Mouse (Mus musculus): ENCODE results near the gene Myo7a. TPM values are rescaled to one million over a fixed set of nuclear protein-coding genes. Genes with fewer than 3 reads are reported as not detected.

The Myo7a gene
- polyA plus RNA-seq, 1 experiment from 2014 or later, result 22.8 TPM

DNA sequence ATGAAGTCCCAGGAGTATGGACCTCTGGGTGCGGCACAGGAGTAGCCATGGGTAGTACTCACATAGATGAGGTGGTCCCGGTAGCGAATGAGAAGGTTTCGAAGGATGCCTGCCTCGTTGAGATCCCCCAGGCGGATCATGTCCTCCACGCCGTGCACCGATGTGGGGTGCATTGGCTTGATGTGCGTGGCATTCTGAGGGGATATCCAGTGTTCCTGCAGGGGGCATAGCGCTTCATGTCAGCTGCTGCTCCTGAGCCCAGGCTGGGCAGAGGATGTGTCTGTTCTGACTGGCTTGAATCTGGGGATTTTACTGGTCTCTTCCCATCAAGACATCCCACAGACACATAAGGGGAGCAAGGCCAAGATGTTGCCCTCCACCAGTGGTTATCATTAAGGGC is 16.8 kb downstream of the Myo7a start:
- peaks cover 3% of the 10 kb centered on the region for H3K36me3 ChIP-seq (ENCODE audit: control insufficient read depth, insufficient read depth, low read length)
- WGBS, result 95% methylated on average over 11 of the region's 11 CpGs
- no peak overlapping the region for H3K4me3 ChIP-seq (ENCODE audit: low read depth, low read length)
- H3K9me3 ChIP-seq (replicated peaks; ENCODE audit: control insufficient read depth, low read length, poor library complexity, severe bottlenecking), result no peaks in the 10 kb centered on the region
- peak overlapping the region; percentile 56 for H3K9ac ChIP-seq (ENCODE audit: low read depth, low read length)
- ATAC-seq, result peak; percentile 37; the same call in 1 of the 2 replicates
- peaks cover 5% of the 10 kb centered on the region; the same call in 1 of the 2 replicates for H3K4me1 ChIP-seq (ENCODE audit: control insufficient read depth, insufficient read depth, low read length)
- no peaks in the 10 kb centered on the region for H3K27me3 ChIP-seq (ENCODE audit: control insufficient read depth, insufficient read depth, low read depth, low read length)
- H3K27ac ChIP-seq (ENCODE audit: low read length), result peak overlapping the region; percentile 56; the same call in 1 of the 2 replicates
- peak overlapping the region; percentile 55 for H3K4me2 ChIP-seq (ENCODE audit: low read length)

DNA sequence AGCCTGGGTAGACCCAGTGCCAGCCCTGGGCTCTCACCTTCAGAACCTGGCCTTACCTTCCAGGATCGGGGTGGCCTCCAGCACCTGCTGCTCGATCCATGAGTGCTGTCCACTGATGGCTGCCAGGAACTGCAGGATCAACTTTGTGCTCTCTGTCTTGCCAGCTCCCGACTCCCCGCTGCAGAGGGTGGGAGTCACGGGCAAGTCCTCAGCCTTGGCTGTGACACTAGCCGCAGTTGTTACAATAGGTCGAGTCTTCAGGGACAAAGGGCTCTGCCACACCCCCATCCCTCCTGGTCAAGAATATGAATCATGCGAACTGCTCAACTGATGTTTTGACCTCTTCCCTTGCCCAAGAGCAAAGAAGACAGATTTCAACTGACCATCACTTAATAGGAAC is 21.8 kb downstream of the Myo7a start:
- H3K4me1 ChIP-seq (ENCODE audit: control insufficient read depth, insufficient read depth, low read length), result peaks cover 2% of the 10 kb centered on the region; the same call in 1 of the 2 replicates
- H3K4me2 ChIP-seq (ENCODE audit: low read length), result no peak overlapping the region
- no peak overlapping the region for H3K9ac ChIP-seq (ENCODE audit: low read depth, low read length)
- no peak for ATAC-seq
- H3K36me3 ChIP-seq (ENCODE audit: control insufficient read depth, insufficient read depth, low read length), result peaks cover 11% of the 10 kb centered on the region
- H3K4me3 ChIP-seq (ENCODE audit: low read depth, low read length), result no peak overlapping the region
- no peaks in the 10 kb centered on the region for H3K27me3 ChIP-seq (ENCODE audit: control insufficient read depth, insufficient read depth, low read depth, low read length)
- 90% methylated on average over 8 of the region's 8 CpGs for WGBS
- H3K9me3 ChIP-seq (replicated peaks; ENCODE audit: control insufficient read depth, low read length, poor library complexity, severe bottlenecking), result no peaks in the 10 kb centered on the region
- H3K27ac ChIP-seq (ENCODE audit: low read length), result no peak overlapping the region

DNA sequence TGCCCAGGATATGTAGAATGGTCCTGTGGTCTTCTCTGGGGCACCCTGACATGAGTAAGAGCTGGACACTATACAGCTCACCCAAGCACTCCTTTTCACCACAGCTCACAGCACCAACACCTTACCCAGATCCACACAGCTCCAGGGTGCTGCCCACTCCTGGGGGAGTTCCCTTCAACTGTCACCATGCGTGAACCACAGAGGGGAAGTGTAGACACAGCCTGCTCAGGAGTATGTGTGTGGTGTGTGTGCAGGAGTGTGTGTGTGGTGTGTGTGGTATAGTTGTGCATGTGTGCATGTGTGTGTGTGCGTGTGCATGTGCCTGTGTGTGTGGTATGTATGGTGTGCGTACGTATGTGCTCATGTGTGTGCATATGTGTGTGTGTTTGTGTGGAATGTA is 23.5 kb downstream of the Myo7a start:
- ATAC-seq, result no peak
- 96% methylated on average over 4 of the region's 4 CpGs for WGBS
- no peak overlapping the region for H3K9ac ChIP-seq (ENCODE audit: low read depth, low read length)

DNA sequence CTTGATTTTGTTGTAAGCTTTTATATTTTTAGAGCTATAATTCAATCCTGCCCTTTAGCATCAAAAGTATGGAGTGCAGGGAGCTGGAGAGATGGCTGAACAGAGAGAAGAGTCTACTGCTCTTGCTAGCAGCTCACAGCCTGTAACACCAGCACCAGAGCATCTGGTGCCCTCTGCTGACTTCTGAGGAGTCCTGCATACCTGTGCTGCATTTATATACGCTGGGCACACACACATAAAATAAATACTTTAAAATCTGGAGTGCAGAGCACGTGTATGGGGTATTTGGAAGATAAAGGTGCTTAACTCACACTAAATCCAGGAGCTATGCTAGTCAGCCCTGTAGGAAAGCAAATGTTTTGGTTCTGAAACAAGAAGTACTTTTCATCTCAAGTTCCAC is 33.0 kb downstream of the Myo7a start:
- no peak overlapping the region for H3K4me3 ChIP-seq (ENCODE audit: low read depth, low read length)
- H3K9ac ChIP-seq (ENCODE audit: low read depth, low read length), result no peak overlapping the region
- no peaks in the 10 kb centered on the region for H3K36me3 ChIP-seq (ENCODE audit: control insufficient read depth, insufficient read depth, low read length)
- H3K9me3 ChIP-seq (replicated peaks; ENCODE audit: control insufficient read depth, low read length, poor library complexity, severe bottlenecking), result no peaks in the 10 kb centered on the region
- H3K27ac ChIP-seq (ENCODE audit: low read length), result no peak overlapping the region
- ATAC-seq, result no peak
- H3K4me2 ChIP-seq (ENCODE audit: low read length), result no peak overlapping the region
- H3K27me3 ChIP-seq (ENCODE audit: control insufficient read depth, insufficient read depth, low read depth, low read length), result no peaks in the 10 kb centered on the region
- WGBS, result 40% methylated on average over 2 of the region's 2 CpGs
- no peaks in the 10 kb centered on the region for H3K4me1 ChIP-seq (ENCODE audit: control insufficient read depth, insufficient read depth, low read length)

More for the DNA sequence above, 23.5 kb downstream of the Myo7a start:
- Histone ChIP-seq H3K4me1 (ENCODE audit: control insufficient read depth, insufficient read depth, low read length) (no peaks in the 10 kb centered on the region), H3K9me3 (replicated peaks; ENCODE audit: control insufficient read depth, low read length, poor library complexity, severe bottlenecking) (no peaks in the 10 kb centered on the region), H3K27ac (ENCODE audit: low read length) (no peak overlapping the region), H3K4me3 (ENCODE audit: low read depth, low read length) (no peak overlapping the region), H3K4me2 (ENCODE audit: low read length) (no peak overlapping the region), H3K27me3 (ENCODE audit: control insufficient read depth, insufficient read depth, low read depth, low read length) (no peaks in the 10 kb centered on the region), H3K36me3 (ENCODE audit: control insufficient read depth, insufficient read depth, low read length) (peaks cover 11% of the 10 kb centered on the region)

DNA sequence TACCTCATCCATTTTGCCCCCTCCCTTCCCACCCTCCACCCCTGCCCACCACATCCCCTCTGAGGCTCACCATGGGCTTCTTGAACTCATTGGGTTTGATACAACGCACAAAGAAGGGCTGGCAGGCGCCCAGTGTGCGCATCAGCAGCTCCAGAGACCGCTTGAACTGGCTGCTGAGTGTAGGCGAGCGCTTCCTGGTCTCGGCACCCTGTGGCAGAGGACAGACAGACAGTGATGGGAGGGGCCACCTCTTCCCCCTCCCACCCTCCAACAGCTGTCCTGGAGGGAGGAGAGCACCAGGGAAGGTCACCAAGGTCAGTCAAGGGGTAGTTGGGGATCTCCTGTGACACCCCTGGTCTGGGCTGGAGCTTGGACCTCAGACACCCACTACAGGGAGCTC is 34.0 kb downstream of the Myo7a start:
- 75% methylated on average over 7 of the region's 7 CpGs for WGBS

DNA sequence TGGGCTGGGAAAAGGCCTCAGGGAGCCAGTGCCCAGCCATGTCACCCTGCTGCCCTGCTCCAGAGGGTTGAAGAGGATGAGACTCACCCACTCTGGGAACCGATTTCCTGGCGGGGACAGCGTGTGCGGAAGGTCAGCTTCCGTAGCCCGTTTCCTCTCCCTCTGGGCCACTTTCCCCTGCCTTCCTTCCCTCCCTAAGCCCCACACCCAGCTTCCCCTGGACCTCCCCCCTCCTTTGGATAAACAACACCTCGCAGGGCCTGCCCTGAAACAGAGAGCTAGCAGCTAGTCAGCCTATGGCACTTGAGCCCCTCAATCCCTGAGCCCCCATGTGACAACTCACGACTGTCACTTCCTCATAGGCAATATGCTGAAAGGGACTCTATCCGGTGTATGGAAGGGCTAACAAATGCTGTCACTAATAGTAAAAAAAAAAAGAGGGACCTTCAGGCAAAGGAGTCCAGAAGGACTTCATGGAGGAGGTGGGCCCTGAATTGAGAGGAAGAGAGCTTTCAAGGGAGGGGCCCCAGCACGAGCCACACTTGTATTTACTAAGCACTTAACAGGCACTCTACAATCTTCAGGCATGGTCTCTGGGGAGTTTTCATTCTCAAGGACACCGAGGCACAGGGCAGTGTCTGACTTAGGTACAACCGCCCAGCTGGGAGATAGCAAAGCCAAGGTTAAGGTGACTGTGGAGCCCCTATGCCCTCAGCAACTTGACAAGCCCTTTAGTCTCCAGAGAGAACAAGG is 34.6 kb downstream of the Myo7a start:
- Histone ChIP-seq H3K4me3 (ENCODE audit: low read depth, low read length) (no peak overlapping the region), H3K9ac (ENCODE audit: low read depth, low read length) (no peak overlapping the region), H3K4me2 (ENCODE audit: low read length) (no peak overlapping the region), H3K27me3 (ENCODE audit: control insufficient read depth, insufficient read depth, low read depth, low read length) (no peaks in the 10 kb centered on the region), H3K36me3 (ENCODE audit: control insufficient read depth, insufficient read depth, low read length) (no peaks in the 10 kb centered on the region), H3K9me3 (replicated peaks; ENCODE audit: control insufficient read depth, low read length, poor library complexity, severe bottlenecking) (no peaks in the 10 kb centered on the region), H3K27ac (ENCODE audit: low read length) (no peak overlapping the region), H3K4me1 (ENCODE audit: control insufficient read depth, insufficient read depth, low read length) (no peaks in the 10 kb centered on the region)
- 61% methylated on average over 12 of the region's 12 CpGs for WGBS
- ATAC-seq, result no peak

More for the DNA sequence above, 34.0 kb downstream of the Myo7a start:
- no peak overlapping the region for H3K4me3 ChIP-seq (ENCODE audit: low read depth, low read length)
- no peaks in the 10 kb centered on the region for H3K36me3 ChIP-seq (ENCODE audit: control insufficient read depth, insufficient read depth, low read length)
- H3K4me1 ChIP-seq (ENCODE audit: control insufficient read depth, insufficient read depth, low read length), result no peaks in the 10 kb centered on the region
- H3K9ac ChIP-seq (ENCODE audit: low read depth, low read length), result no peak overlapping the region
- ATAC-seq, result no peak
- H3K27me3 ChIP-seq (ENCODE audit: control insufficient read depth, insufficient read depth, low read depth, low read length), result no peaks in the 10 kb centered on the region
- H3K9me3 ChIP-seq (replicated peaks; ENCODE audit: control insufficient read depth, low read length, poor library complexity, severe bottlenecking), result no peaks in the 10 kb centered on the region
- H3K27ac ChIP-seq (ENCODE audit: low read length), result no peak overlapping the region
- H3K4me2 ChIP-seq (ENCODE audit: low read length), result no peak overlapping the region

DNA sequence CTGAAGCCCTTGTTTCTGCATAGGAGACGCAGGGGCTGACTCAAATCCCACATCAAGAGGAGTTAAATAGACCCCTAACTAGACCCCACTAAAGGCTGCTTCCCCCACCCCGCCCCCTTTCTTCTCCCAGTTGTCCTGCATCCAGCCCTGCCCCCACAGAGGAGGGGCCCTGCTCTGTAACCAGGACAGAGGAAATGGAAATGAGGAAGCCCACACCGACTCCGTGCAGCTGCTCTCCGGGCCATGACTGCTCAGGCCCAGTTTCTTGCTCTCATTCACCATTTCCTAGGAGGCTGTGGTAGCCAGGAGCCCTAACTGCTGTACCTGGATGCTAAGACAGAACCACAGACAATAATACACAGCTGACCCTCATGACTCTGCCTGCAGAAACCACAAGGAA is 36.9 kb downstream of the Myo7a start:
- H3K27ac ChIP-seq (ENCODE audit: low read length), result no peak overlapping the region
- H3K9ac ChIP-seq (ENCODE audit: low read depth, low read length), result no peak overlapping the region
- no peaks in the 10 kb centered on the region for H3K27me3 ChIP-seq (ENCODE audit: control insufficient read depth, insufficient read depth, low read depth, low read length)
- H3K36me3 ChIP-seq (ENCODE audit: control insufficient read depth, insufficient read depth, low read length), result peaks cover 3% of the 10 kb centered on the region; the same call in 1 of the 2 replicates
- no peak overlapping the region for H3K4me2 ChIP-seq (ENCODE audit: low read length)
- H3K4me1 ChIP-seq (ENCODE audit: control insufficient read depth, insufficient read depth, low read length), result no peaks in the 10 kb centered on the region
- H3K4me3 ChIP-seq (ENCODE audit: low read depth, low read length), result no peak overlapping the region
- H3K9me3 ChIP-seq (replicated peaks; ENCODE audit: control insufficient read depth, low read length, poor library complexity, severe bottlenecking), result no peaks in the 10 kb centered on the region
- WGBS, result 7% methylated on average over 5 of the region's 5 CpGs
- no peak for ATAC-seq

DNA sequence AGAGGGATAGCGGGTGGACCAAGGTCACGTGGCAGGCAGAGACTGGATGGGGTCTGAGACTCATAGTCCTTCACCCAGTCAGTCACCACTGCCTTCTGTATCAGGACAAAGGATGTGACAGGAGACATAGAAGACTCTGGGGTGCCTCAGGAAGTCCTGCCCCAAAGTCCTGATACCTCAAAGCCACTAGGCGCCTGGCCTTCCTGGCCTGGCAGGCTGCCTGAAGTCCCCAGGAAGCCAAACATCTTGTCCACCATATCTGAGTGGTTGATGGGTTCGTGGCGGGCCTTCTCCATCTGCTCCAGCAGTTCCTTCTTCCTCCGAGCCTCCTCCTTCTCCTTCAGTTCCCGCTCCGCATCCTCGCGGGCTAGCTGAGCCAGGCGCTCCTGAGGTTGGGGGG is 41.9 kb downstream of the Myo7a start:
- Histone ChIP-seq H3K27me3 (ENCODE audit: control insufficient read depth, insufficient read depth, low read depth, low read length) (no peaks in the 10 kb centered on the region), H3K36me3 (ENCODE audit: control insufficient read depth, insufficient read depth, low read length) (peaks cover 13% of the 10 kb centered on the region), H3K9ac (ENCODE audit: low read depth, low read length) (no peak overlapping the region), H3K4me1 (ENCODE audit: control insufficient read depth, insufficient read depth, low read length) (no peaks in the 10 kb centered on the region), H3K27ac (ENCODE audit: low read length) (no peak overlapping the region), H3K9me3 (replicated peaks; ENCODE audit: control insufficient read depth, low read length, poor library complexity, severe bottlenecking) (no peaks in the 10 kb centered on the region), H3K4me2 (ENCODE audit: low read length) (no peak overlapping the region), H3K4me3 (ENCODE audit: low read depth, low read length) (no peak overlapping the region)
- 85% methylated on average over 11 of the region's 11 CpGs for WGBS
- no peak for ATAC-seq

DNA sequence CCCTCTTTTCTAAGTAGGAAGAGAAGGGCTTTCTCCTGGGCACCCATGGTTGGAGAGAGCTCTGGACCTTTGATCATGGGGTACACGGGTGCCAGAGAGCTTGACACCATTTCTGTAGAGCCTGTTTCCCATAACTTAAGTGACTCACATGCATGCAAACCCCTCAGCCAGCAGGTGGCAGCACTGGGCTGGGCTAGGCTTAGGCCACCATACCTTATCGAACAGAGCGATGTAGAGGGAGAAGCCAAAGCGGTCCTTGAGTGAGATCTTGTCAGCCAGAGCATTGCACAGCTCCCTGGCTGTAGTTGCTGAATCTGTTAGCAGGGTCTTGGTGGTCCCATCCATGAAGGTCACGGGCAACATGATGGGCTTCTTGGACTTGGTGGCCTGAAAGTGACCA is 47.7 kb downstream of the Myo7a start:
- Histone ChIP-seq H3K9me3 (replicated peaks; ENCODE audit: control insufficient read depth, low read length, poor library complexity, severe bottlenecking) (no peaks in the 10 kb centered on the region), H3K9ac (ENCODE audit: low read depth, low read length) (no peak overlapping the region), H3K36me3 (ENCODE audit: control insufficient read depth, insufficient read depth, low read length) (peaks cover 4% of the 10 kb centered on the region; the same call in 1 of the 2 replicates), H3K27me3 (ENCODE audit: control insufficient read depth, insufficient read depth, low read depth, low read length) (no peaks in the 10 kb centered on the region), H3K27ac (ENCODE audit: low read length) (no peak overlapping the region), H3K4me3 (ENCODE audit: low read depth, low read length) (no peak overlapping the region), H3K4me2 (ENCODE audit: low read length) (no peak overlapping the region), H3K4me1 (ENCODE audit: control insufficient read depth, insufficient read depth, low read length) (no peaks in the 10 kb centered on the region)
- 31% methylated on average over 5 of the region's 5 CpGs for WGBS
- peak; percentile 80 for ATAC-seq

Data from midbrain, embryonic 16.5 days (tissue).